Mouse (Mus musculus) midbrain, embryonic 13.5 days (tissue): Measurements from ENCODE around the gene Gm6793. TPM values are rescaled to one million over a fixed set of nuclear protein-coding genes. Genes with fewer than 3 reads are reported as not detected.

ENCODE experiments used
- ATAC-seq: fragments of 200-750 bp; cut with Nextera tagmentation; 2 replicates; pipeline ENCODE4 v1.8.0; 2017; ENCODE audit warnings: mild to moderate bottlenecking, moderate TSS enrichment, moderate library complexity
- H3K27ac ChIP-seq: fragments of 300-500 bp; sonication (generic); 2 replicates; pipeline ENCODE4 v1.5.1; 2015; ENCODE audit warnings: inconsistent platforms, mild to moderate bottlenecking, moderate library complexity
- H3K27me3 ChIP-seq: fragments of 300-500 bp; sonication (generic); 2 replicates; pipeline ENCODE4 v1.6.1; 2015; ENCODE audit warnings: mild to moderate bottlenecking, inconsistent platforms
- H3K36me3 ChIP-seq: fragments of 300-500 bp; sonication (generic); 2 replicates; pipeline ENCODE4 v1.6.1; 2015; ENCODE audit warnings: mild to moderate bottlenecking, inconsistent platforms
- H3K4me1 ChIP-seq: fragments of 300-500 bp; sonication (generic); replicated peaks from 2 replicates; pipeline ENCODE4 v1.6.1; 2015; ENCODE audit warnings: inconsistent platforms
- H3K4me2 ChIP-seq: fragments of 300-500 bp; sonication (generic); replicated peaks from 2 replicates; pipeline ENCODE4 v1.6.1; 2015; ENCODE audit warnings: moderate library complexity, mild to moderate bottlenecking, inconsistent platforms
- H3K4me3 ChIP-seq: fragments of 300-500 bp; sonication (generic); replicated peaks from 2 replicates; pipeline ENCODE4 v1.5.1; 2015; ENCODE audit warnings: mild to moderate bottlenecking, inconsistent platforms
- H3K9ac ChIP-seq: fragments of 300-500 bp; sonication (generic); replicated peaks from 2 replicates; pipeline ENCODE4 v1.6.1; 2015; ENCODE audit warnings: mild to moderate bottlenecking, inconsistent platforms
- H3K9me3 ChIP-seq: fragments of 300-500 bp; sonication (generic); 2 replicates; pipeline ENCODE4 v1.6.1; 2016; ENCODE audit warnings: mild to moderate bottlenecking, inconsistent platforms
- WGBS: fragments of 180-500 bp; shearing (Covaris S2); methylation state at CpG from one replicate; pipeline ENCODE4 v1.1.7; 2015; 5-methylcytosine and 5-hydroxymethylcytosine counted together
- polyA plus RNA-seq: library from polyadenylated mRNA; unstranded; fragments of >200 nt; fragmentation: Nextera tagmentation; extraction: Ambion mirVana; gene quantifications from 2 replicates; pipeline ENCODE4 v1.2.1, GENCODE M21; 2015

Gene Gm6793
- polyA plus RNA-seq, 1 experiment from 2014 or later: 1.2 TPM

- Histone ChIP-seq H3K9ac (peak overlapping the region; percentile 86), H3K4me3 (peak overlapping the region; percentile 68), H3K27me3 (no peaks in the 10 kb centered on the region), H3K27ac (peak overlapping the region; percentile 80), H3K4me1 (peaks cover 31% of the 10 kb centered on the region), H3K9me3 (no peaks in the 10 kb centered on the region), H3K36me3 (peaks cover 20% of the 10 kb centered on the region), H3K4me2 (peak overlapping the region; percentile 89)
- no peak; the same call in 1 of the 2 replicates for ATAC-seq
- WGBS: under 1% methylated on average over 40 of the region's 40 CpGs
Observed at GRCm38 (mm10) chr8:112011816-112012242, 3.0 kb downstream of the Gm6793 start.

- Histone ChIP-seq H3K27me3 (no peaks in the 10 kb centered on the region), H3K4me1 (peaks cover 31% of the 10 kb centered on the region), H3K27ac (peak within 1 kb of the TSS; percentile 80), H3K9me3 (no peaks in the 10 kb centered on the region), H3K9ac (peak within 1 kb of the TSS; percentile 86), H3K4me3 (peak within 1 kb of the TSS; percentile 68), H3K4me2 (peak within 1 kb of the TSS; percentile 89), H3K36me3 (peaks cover 14% of the 10 kb centered on the region)
- ATAC-seq: peak; percentile 95
- under 1% methylated on average over 61 of the region's 61 CpGs for WGBS
Observed at GRCm38 (mm10) chr8:112010997-112011815, 3.6 kb downstream of the Gm6793 start, which contains the start of the genes Kars and Terf2ip. Gene Kars (minus strand): TSS chr8:112011323. Gene Terf2ip (plus strand): TSS chr8:112011398.

- ATAC-seq: no peak
- 95% methylated on average over 7 of the region's 7 CpGs for WGBS
- Histone ChIP-seq H3K4me3 (peak overlapping the region; percentile 68; the same call in 1 of the 2 replicates), H3K9ac (no peak overlapping the region), H3K27ac (no peak overlapping the region), H3K9me3 (no peaks in the 10 kb centered on the region), H3K4me2 (0 out of 2 replicates have a peak overlapping the region, but pooled peaks have one; percentile 89), H3K27me3 (no peaks in the 10 kb centered on the region), H3K4me1 (peaks cover 31% of the 10 kb centered on the region), H3K36me3 (peaks cover 19% of the 10 kb centered on the region)
Observed at GRCm38 (mm10) chr8:112009558-112009957, 5.3 kb downstream of the Gm6793 start.

GRCm38 (mm10) chr8:112007669-112008068, 7.2 kb downstream of the Gm6793 start:
- H3K9ac ChIP-seq: no peak overlapping the region
- peaks cover 35% of the 10 kb centered on the region for H3K36me3 ChIP-seq

GRCm38 (mm10) chr8:112005601-112006000, 9.2 kb downstream of the Gm6793 start:
- peaks cover 17% of the 10 kb centered on the region for H3K4me1 ChIP-seq
- H3K4me3 ChIP-seq: no peak overlapping the region
- H3K9ac ChIP-seq: no peak overlapping the region
- 95% methylated on average over 6 of the region's 6 CpGs for WGBS
- H3K9me3 ChIP-seq: no peaks in the 10 kb centered on the region
- no peak for ATAC-seq
- no peak overlapping the region for H3K27ac ChIP-seq
- H3K27me3 ChIP-seq: no peaks in the 10 kb centered on the region
- H3K36me3 ChIP-seq: peaks cover 56% of the 10 kb centered on the region
- no peak overlapping the region for H3K4me2 ChIP-seq

More at GRCm38 (mm10) chr8:112007669-112008068, 7.2 kb downstream of the Gm6793 start:
- ATAC-seq: no peak
- 98% methylated on average over 2 of the region's 2 CpGs for WGBS
- Histone ChIP-seq H3K27ac (no peak overlapping the region), H3K9me3 (no peaks in the 10 kb centered on the region), H3K27me3 (no peaks in the 10 kb centered on the region), H3K4me3 (no peak overlapping the region), H3K4me2 (no peak overlapping the region), H3K4me1 (peaks cover 24% of the 10 kb centered on the region)

- no peak for ATAC-seq
- H3K27ac ChIP-seq: no peak overlapping the region
- no peak overlapping the region for H3K4me3 ChIP-seq
- H3K9ac ChIP-seq: no peak overlapping the region
- peaks cover 8% of the 10 kb centered on the region for H3K4me1 ChIP-seq
- no peak overlapping the region for H3K4me2 ChIP-seq
- peaks cover 64% of the 10 kb centered on the region for H3K36me3 ChIP-seq
- no peaks in the 10 kb centered on the region for H3K27me3 ChIP-seq
- no peaks in the 10 kb centered on the region for H3K9me3 ChIP-seq
Observed at GRCm38 (mm10) chr8:112004754-112005153, 10.1 kb downstream of the Gm6793 start.

GRCm38 (mm10) chr8:111992703-111993039, 22.2 kb downstream of the Gm6793 start:
- H3K27me3 ChIP-seq: no peaks in the 10 kb centered on the region
- peaks cover 10% of the 10 kb centered on the region for H3K4me1 ChIP-seq
- peak overlapping the region; percentile 76 for H3K4me2 ChIP-seq
- peaks cover 61% of the 10 kb centered on the region for H3K36me3 ChIP-seq
- no peak overlapping the region for H3K9ac ChIP-seq
- 71% methylated on average over 3 of the region's 3 CpGs for WGBS
- ATAC-seq: peak; percentile 47
- peak overlapping the region; percentile 76; the same call in 1 of the 2 replicates for H3K4me3 ChIP-seq
- no peak overlapping the region for H3K27ac ChIP-seq
- H3K9me3 ChIP-seq: no peaks in the 10 kb centered on the region

- Histone ChIP-seq H3K9ac (peak within 1 kb of the TSS; percentile 81), H3K4me2 (peak within 1 kb of the TSS; percentile 76), H3K27me3 (no peaks in the 10 kb centered on the region), H3K36me3 (peaks cover 59% of the 10 kb centered on the region), H3K27ac (no peak within 1 kb of the TSS), H3K9me3 (no peaks in the 10 kb centered on the region), H3K4me1 (peaks cover 10% of the 10 kb centered on the region), H3K4me3 (peak within 1 kb of the TSS; percentile 76)
- 4% methylated on average over 33 of the region's 33 CpGs for WGBS
- peak; percentile 99 for ATAC-seq
Observed at GRCm38 (mm10) chr8:111992013-111992702, 22.7 kb downstream of the Gm6793 start, which contains the start of gene Adat1. Gene Adat1 (minus strand): TSS chr8:111992302.

GRCm38 (mm10) chr8:111991278-111991677, 23.6 kb downstream of the Gm6793 start:
- no peaks in the 10 kb centered on the region for H3K9me3 ChIP-seq
- no peak for ATAC-seq
- 66% methylated on average over 8 of the region's 8 CpGs for WGBS
- no peak overlapping the region for H3K27ac ChIP-seq
- H3K36me3 ChIP-seq: peaks cover 58% of the 10 kb centered on the region
- no peaks in the 10 kb centered on the region for H3K27me3 ChIP-seq
- peaks cover 10% of the 10 kb centered on the region for H3K4me1 ChIP-seq
- H3K4me2 ChIP-seq: peak overlapping the region; percentile 76
- peak overlapping the region; percentile 81; the same call in 1 of the 2 replicates for H3K9ac ChIP-seq
- H3K4me3 ChIP-seq: peak overlapping the region; percentile 76

GRCm38 (mm10) chr8:111989911-111990310, 24.9 kb downstream of the Gm6793 start:
- H3K4me2 ChIP-seq: no peak overlapping the region
- H3K9me3 ChIP-seq: no peaks in the 10 kb centered on the region
- H3K4me1 ChIP-seq: peaks cover 10% of the 10 kb centered on the region
- WGBS: 21% methylated on average over 7 of the region's 7 CpGs
- H3K27me3 ChIP-seq: no peaks in the 10 kb centered on the region
- peaks cover 52% of the 10 kb centered on the region for H3K36me3 ChIP-seq
- no peak overlapping the region for H3K27ac ChIP-seq
- H3K9ac ChIP-seq: no peak overlapping the region
- no peak overlapping the region for H3K4me3 ChIP-seq
- no peak for ATAC-seq

- Histone ChIP-seq H3K4me2 (no peak overlapping the region), H3K9me3 (no peaks in the 10 kb centered on the region), H3K27me3 (no peaks in the 10 kb centered on the region), H3K9ac (no peak overlapping the region), H3K27ac (no peak overlapping the region), H3K4me1 (no peaks in the 10 kb centered on the region), H3K4me3 (no peak overlapping the region), H3K36me3 (peaks cover 54% of the 10 kb centered on the region)
- WGBS: 92% methylated on average over 10 of the region's 10 CpGs
- ATAC-seq: no peak
Observed at GRCm38 (mm10) chr8:111984511-111984910, 30.3 kb downstream of the Gm6793 start.

GRCm38 (mm10) chr8:111982116-111982515, 32.7 kb downstream of the Gm6793 start:
- H3K27ac ChIP-seq: no peak overlapping the region
- no peak overlapping the region for H3K4me2 ChIP-seq
- no peak overlapping the region for H3K9ac ChIP-seq
- H3K4me1 ChIP-seq: no peaks in the 10 kb centered on the region
- no peaks in the 10 kb centered on the region for H3K27me3 ChIP-seq
- 82% methylated on average over 7 of the region's 7 CpGs for WGBS
- ATAC-seq: no peak
- peaks cover 50% of the 10 kb centered on the region for H3K36me3 ChIP-seq
- H3K9me3 ChIP-seq: no peaks in the 10 kb centered on the region
- no peak overlapping the region for H3K4me3 ChIP-seq
